Mouse (Mus musculus) G1E (cell line): Measurements from ENCODE around the gene Nedd4. TPM values are rescaled to one million over a fixed set of nuclear protein-coding genes. Genes with fewer than 3 reads are reported as not detected.

Source experiments
- ATAC-seq: 2 replicates; pipeline ENCODE4 v1.8.0; 2016; ENCODE audit warnings: mild to moderate bottlenecking; ENCODE audit not compliant: insufficient number of reproducible peaks, poor library complexity, low FRiP score, severe bottlenecking; ENCODE audit errors: extremely low read depth
- DNase-seq: peaks from one replicate; pipeline ENCODE4 v3.0.0; 2012; ENCODE audit warnings: low spot score
- H3K27me3 ChIP-seq: 2 replicates; pipeline ENCODE4 v1.6.1; 2012; ENCODE audit warnings: mild to moderate bottlenecking, low read length, inconsistent platforms; ENCODE audit not compliant: insufficient read depth
- H3K36me3 ChIP-seq: replicated peaks from 2 replicates; pipeline ENCODE3; 2012; ENCODE audit warnings: mild to moderate bottlenecking, inconsistent platforms
- H3K4me1 ChIP-seq: 2 replicates; pipeline ENCODE4 v1.6.1; 2012; ENCODE audit warnings: low read depth, low read length, inconsistent platforms, mixed read lengths; ENCODE audit not compliant: insufficient read depth
- H3K4me3 ChIP-seq: 2 replicates; pipeline ENCODE4 v1.5.1; 2012; ENCODE audit warnings: low read depth, mild to moderate bottlenecking, inconsistent platforms, low read length, moderate library complexity, mixed read lengths
- H3K9me3 ChIP-seq: replicated peaks from 2 replicates; pipeline ENCODE4 v1.6.1; 2012; ENCODE audit warnings: inconsistent platforms
- CTCF ChIP-seq: IDR thresholded peaks from 2 replicates; pipeline ENCODE4 v1.5.1; 2012; ENCODE audit warnings: low read depth, low read length, inconsistent platforms, mixed read lengths
- GATA1 ChIP-seq: IDR thresholded peaks from 2 replicates; pipeline ENCODE4 v1.6.1; 2012; ENCODE audit warnings: borderline replicate concordance, low read length, inconsistent platforms, mixed read lengths
- GATA2 ChIP-seq: IDR thresholded peaks from 2 replicates; pipeline ENCODE4 v1.6.1; 2012; ENCODE audit warnings: low read depth, low read length, inconsistent platforms, borderline replicate concordance
- POLR2AphosphoS5 ChIP-seq: IDR thresholded peaks from 2 replicates; pipeline ENCODE4 v1.6.1; 2012; ENCODE audit warnings: low read depth, low read length, inconsistent platforms; ENCODE audit not compliant: insufficient replicate concordance
- TAL1 ChIP-seq: conservative IDR thresholded peaks from 2 replicates; pipeline ENCODE4 v1.6.1; 2012; ENCODE audit warnings: low read depth, low read length, inconsistent platforms, mixed read lengths
- polyA plus RNA-seq: library from polyadenylated mRNA; stranded (reverse); fragments of >175 nt; gene quantifications from 2 replicates; pipeline ENCODE4 v1.2.3, GENCODE M21; 2012
- total RNA-seq, 2 experiments: library from RNA; stranded (forward) in 1 of 2; stranded (reverse) in 1 of 2; fragments of 200-1000 nt in 1 of 2; fragments of >200 nt in 1 of 2; fragmentation: Nextera tagmentation in 1 of 2; gene quantifications; 2 replicates each; pipeline ENCODE4 v1.2.3; 2014 to 2017

Nedd4 gene
- total and polyA plus RNA-seq, 3 experiments = 562 to 869 (median 707) TPM

DNA sequence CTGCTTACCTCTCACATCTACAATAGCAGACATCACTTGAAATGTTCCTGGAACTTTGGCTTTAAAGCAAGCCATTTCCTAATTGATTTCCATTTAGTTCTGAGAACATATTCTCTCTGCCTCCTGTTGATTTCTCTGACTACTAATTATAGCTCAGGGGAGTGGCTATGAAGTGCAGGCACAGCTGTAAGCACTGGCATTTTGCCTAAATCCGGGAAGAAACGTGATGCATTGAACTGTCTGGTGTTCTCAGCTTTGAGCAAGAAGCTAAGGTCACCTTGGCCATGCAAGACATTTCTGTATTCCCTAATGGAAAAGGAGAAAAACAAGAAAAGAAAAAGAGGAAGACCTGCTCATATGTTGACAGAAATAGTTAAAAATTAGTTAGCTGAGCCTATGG is 33.6 kb upstream of the Nedd4 start:
- ATAC-seq = no peak
- peaks cover 27% of the 10 kb centered on the region for H3K4me1 ChIP-seq
- no peaks in the 10 kb centered on the region for H3K9me3 ChIP-seq
- no peak for DNase-seq
- no peak for TF ChIP-seq POLR2AphosphoS5
- no peak for TF ChIP-seq CTCF
- no peak for TF ChIP-seq TAL1
- TF ChIP-seq GATA1 = no peak
- no peak for TF ChIP-seq GATA2
- peaks cover 5% of the 10 kb centered on the region for H3K36me3 ChIP-seq
- H3K27me3 ChIP-seq = no peaks in the 10 kb centered on the region
- H3K4me3 ChIP-seq = no peak overlapping the region

DNA sequence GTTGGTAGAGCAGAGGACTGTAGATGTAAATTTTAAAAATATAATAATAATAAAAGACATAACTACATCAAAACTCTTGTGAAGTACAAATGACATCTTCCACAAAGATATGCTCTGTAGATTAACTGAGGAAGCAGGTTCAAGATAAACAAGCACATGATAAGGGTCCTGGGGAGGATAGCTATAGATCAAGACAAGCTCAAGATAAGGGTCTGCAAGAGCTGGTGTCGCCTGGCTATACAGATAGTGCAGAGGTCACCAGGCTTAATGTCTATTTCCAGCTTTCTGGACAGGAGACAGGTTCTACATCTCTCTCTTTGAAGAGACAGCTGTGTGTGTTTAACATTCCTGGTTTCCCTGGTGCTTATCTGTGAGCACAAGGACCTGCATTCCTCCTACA is 29.9 kb upstream of the Nedd4 start:
- TF ChIP-seq TAL1 (peak; percentile 53), GATA1 (no peak)
- ATAC-seq (peak; percentile 92), DNase-seq (no peak)
- Histone ChIP-seq H3K36me3 (no peaks in the 10 kb centered on the region), H3K4me1 (peaks cover 33% of the 10 kb centered on the region), H3K4me3 (no peak overlapping the region), H3K9me3 (no peaks in the 10 kb centered on the region), H3K27me3 (no peaks in the 10 kb centered on the region)

GRCm38 (mm10) chr9:72635134-72635533 is 27.0 kb upstream of the Nedd4 start:
- Histone ChIP-seq H3K9me3 (no peaks in the 10 kb centered on the region), H3K27me3 (no peaks in the 10 kb centered on the region), H3K4me1 (peaks cover 42% of the 10 kb centered on the region), H3K4me3 (no peak overlapping the region), H3K36me3 (no peaks in the 10 kb centered on the region)
- no peak for ATAC-seq
- DNase-seq = peak; percentile 16
- TF ChIP-seq CTCF (peak; percentile 90), POLR2AphosphoS5 (no peak), TAL1 (no peak), GATA2 (no peak)

- H3K4me3 ChIP-seq = no peak overlapping the region
- DNase-seq (no peak), ATAC-seq (no peak)
- no peaks in the 10 kb centered on the region for H3K36me3 ChIP-seq
- H3K4me1 ChIP-seq = peaks cover 54% of the 10 kb centered on the region
- no peaks in the 10 kb centered on the region for H3K9me3 ChIP-seq
- TF ChIP-seq POLR2AphosphoS5 (no peak), GATA1 (no peak), GATA2 (no peak), CTCF (no peak), TAL1 (no peak)
- H3K27me3 ChIP-seq = no peaks in the 10 kb centered on the region
These were observed 25.6 kb upstream of the Nedd4 start for GRCm38 (mm10) chr9:72636547-72636946.

GRCm38 (mm10) chr9:72637243-72637642 is 24.9 kb upstream of the Nedd4 start:
- no peak for ATAC-seq
- no peaks in the 10 kb centered on the region for H3K9me3 ChIP-seq

DNA sequence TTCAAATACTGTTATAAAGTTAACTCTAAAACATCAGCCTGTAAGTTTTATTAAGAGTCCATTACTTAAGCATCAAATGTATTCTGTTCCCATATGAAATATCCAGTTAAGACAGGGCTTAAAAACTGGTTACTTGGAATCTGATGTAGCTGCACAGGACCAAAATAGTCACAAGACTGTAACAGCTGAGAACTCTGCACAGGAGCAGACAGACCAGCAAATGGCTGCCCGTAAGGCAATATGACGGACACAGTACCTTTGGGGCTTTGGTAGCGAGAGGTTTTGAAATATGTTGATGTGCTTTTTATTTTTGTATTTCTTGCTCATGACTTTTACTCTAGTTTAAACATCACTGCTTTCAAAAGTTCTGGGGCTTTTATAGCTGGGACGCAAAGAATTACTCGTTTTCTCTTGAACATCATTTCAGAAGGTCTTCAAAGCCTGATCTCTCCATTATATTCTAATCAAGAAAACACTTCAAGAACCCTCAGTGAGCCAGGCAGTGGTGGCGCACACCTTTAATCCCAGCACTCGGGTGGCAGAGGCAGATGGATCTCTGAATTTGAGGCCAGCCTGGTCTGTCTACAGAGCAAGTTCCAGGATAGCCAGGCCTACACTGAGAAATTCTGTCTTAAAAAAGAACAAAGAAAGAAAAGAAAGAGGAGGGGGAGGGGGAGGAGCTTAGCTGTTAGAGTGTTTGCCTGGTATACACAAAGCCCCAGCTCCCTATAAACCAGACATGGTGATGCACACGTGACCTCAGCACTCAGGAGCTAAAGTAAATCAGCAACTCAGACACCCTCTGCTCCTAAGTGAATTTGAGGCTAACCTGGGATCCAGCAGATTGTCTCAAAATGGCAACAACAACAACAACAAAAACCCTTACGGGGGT is 22.9 kb upstream of the Nedd4 start:
- Histone ChIP-seq H3K4me1 (peaks cover 45% of the 10 kb centered on the region), H3K9me3 (peaks cover 3% of the 10 kb centered on the region; the same call in 1 of the 2 replicates), H3K36me3 (no peaks in the 10 kb centered on the region), H3K27me3 (no peaks in the 10 kb centered on the region; the same call in 1 of the 2 replicates), H3K4me3 (peak overlapping the region; percentile 68)
- DNase-seq = no peak
- ATAC-seq = no peak
- TF ChIP-seq TAL1 (no peak), CTCF (no peak), GATA1 (no peak), GATA2 (no peak), POLR2AphosphoS5 (no peak)

More at GRCm38 (mm10) chr9:72637243-72637642, 24.9 kb upstream of the Nedd4 start:
- Histone ChIP-seq H3K27me3 (no peaks in the 10 kb centered on the region), H3K4me3 (no peak overlapping the region), H3K36me3 (no peaks in the 10 kb centered on the region), H3K4me1 (peaks cover 47% of the 10 kb centered on the region)
- TF ChIP-seq POLR2AphosphoS5 (no peak), CTCF (no peak), GATA2 (no peak), TAL1 (no peak), GATA1 (no peak)
- DNase-seq = no peak
